Mouse (Mus musculus): Measurements from ENCODE around the gene Cyth4. TPM values are rescaled to one million over a fixed set of nuclear protein-coding genes. Genes with fewer than 3 reads are reported as not detected.

The Cyth4 gene
- polyA plus RNA-seq, 1 experiment: 1.4 TPM

DNA sequence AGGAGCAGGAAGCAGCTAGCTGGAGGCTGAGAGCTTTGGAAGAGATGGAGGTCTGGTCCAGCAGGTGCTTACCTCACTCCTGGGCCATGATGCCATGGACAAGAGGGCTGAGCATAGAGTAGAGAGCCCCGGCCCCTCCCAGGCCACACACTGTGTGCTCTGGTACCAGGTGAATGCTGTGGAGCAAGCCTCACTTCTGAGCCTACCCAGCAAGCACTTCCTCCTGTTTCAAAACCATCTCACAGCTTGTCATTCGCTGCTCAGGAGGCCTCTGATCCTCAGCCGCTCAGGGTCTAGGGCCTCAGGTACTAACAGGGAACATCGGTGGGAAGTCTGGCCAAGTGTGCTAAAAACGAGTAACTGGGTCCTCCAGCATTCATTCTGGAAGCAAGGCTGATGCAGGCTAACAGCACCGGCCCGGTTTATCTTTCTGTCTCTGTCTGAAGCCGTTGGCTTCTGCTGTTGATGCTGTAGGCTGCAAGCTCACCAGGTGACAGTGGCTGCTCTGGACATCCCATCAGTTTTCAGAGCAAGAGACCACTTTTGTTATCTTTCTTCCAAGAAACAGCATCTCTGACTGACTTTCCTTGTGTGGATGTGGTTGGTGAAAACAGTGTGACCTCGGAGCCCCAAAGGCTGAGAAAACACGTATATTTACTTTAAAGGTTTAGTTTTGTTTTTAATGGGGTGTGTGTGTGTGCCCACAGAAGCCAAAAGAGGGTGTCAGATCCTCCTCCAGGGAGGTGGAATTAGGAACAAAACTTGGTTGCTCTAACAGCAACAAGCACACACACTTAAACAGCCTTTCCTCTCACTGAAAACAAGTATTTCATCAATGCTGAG, 38.9 kb upstream of the Cyth4 start:
- H3K27me3 ChIP-seq (ENCODE audit: control insufficient read depth, insufficient read depth, low read length): no peaks in the 10 kb centered on the region
- H3K4me3 ChIP-seq (ENCODE audit: control insufficient read depth, low read depth, low read length): no peak overlapping the region
- H3K4me1 ChIP-seq (ENCODE audit: control insufficient read depth, insufficient read depth, low read length): peaks cover 6% of the 10 kb centered on the region
- H3K27ac ChIP-seq (ENCODE audit: control insufficient read depth, insufficient read depth, low read depth, low read length): no peak overlapping the region
- TF ChIP-seq POLR2A (IDR thresholded peaks at IDR 0.05; ENCODE audit: control insufficient read depth, low read depth, low read length): no peak
- no peak for TF ChIP-seq CTCF (IDR thresholded peaks at IDR 0.05; ENCODE audit: control insufficient read depth, insufficient read depth, insufficient replicate concordance, low read depth, low read length)
- no peaks in the 10 kb centered on the region for H3K36me3 ChIP-seq (ENCODE audit: control insufficient read depth, insufficient read depth, low read length)

DNA sequence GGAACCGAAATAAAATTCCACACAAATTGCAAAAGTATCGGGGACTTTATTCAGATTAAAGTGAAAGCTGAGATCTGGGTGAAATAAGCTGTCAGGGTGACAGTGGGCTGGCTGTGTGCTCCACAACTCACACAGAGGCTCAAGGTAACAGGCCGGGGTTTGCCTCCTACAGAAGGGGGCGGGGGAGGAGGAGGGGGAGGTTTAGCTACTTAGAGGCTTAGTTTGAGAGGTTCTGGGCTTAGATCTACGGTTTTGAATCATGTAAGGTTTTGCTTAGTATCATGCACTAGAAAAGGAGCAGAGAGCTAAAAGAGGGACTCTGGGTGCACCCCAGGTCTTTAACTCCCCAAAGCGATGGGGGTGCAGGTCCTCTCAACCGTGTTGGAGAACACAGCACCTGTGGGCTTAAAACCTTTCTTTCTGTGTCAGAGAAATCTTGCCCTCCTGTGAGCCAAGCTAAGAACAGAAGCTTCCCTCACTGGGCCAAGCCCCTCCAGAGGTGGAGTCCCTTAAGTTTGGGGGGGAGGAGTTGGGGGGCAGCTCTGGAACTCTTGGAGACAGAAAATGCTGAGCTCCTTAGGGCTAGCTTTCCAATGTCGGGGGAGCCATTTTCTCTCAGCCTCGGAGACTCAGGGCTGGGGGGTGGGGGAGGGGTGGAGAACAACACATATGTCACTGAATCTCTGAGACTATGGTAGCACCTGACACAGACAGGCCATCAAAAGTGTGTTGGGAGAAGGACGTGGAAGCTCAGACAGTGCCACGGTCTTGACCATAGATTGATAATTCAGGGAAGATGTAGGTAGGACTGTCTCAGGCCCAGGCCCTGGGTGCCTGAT, 37.5 kb upstream of the Cyth4 start:
- Histone ChIP-seq H3K27ac (ENCODE audit: control insufficient read depth, insufficient read depth, low read depth, low read length) (no peak overlapping the region), H3K36me3 (ENCODE audit: control insufficient read depth, insufficient read depth, low read length) (no peaks in the 10 kb centered on the region), H3K27me3 (ENCODE audit: control insufficient read depth, insufficient read depth, low read length) (no peaks in the 10 kb centered on the region), H3K4me3 (ENCODE audit: control insufficient read depth, low read depth, low read length) (no peak overlapping the region), H3K4me1 (ENCODE audit: control insufficient read depth, insufficient read depth, low read length) (peaks cover 4% of the 10 kb centered on the region)
- no peak for TF ChIP-seq POLR2A (IDR thresholded peaks at IDR 0.05; ENCODE audit: control insufficient read depth, low read depth, low read length)
- TF ChIP-seq CTCF (IDR thresholded peaks at IDR 0.05; ENCODE audit: control insufficient read depth, insufficient read depth, insufficient replicate concordance, low read depth, low read length): no peak

DNA sequence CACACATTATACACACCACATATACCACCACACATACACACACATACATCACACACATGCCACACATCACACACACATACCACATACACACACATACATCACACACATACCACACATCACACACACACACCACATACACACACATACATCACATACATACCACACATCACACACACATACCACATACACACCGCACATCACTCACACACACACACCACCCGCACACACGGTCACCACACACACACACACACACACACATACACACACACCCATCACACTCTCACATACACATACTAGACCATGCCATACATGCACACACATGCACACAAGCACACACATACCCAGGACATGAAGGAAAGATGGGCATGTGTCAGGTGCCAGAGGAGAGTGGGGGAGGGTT, 33.5 kb upstream of the Cyth4 start:
- H3K4me1 ChIP-seq (ENCODE audit: control insufficient read depth, insufficient read depth, low read length): no peaks in the 10 kb centered on the region
- TF ChIP-seq POLR2A (IDR thresholded peaks at IDR 0.05; ENCODE audit: control insufficient read depth, low read depth, low read length) (no peak), CTCF (IDR thresholded peaks at IDR 0.05; ENCODE audit: control insufficient read depth, insufficient read depth, insufficient replicate concordance, low read depth, low read length) (no peak)

GRCm38 (mm10) chr15:78563937-78564336, 32.9 kb upstream of the Cyth4 start:
- Histone ChIP-seq H3K4me1 (ENCODE audit: control insufficient read depth, insufficient read depth, low read length) (no peaks in the 10 kb centered on the region), H3K27me3 (ENCODE audit: control insufficient read depth, insufficient read depth, low read length) (no peaks in the 10 kb centered on the region), H3K4me3 (ENCODE audit: control insufficient read depth, low read depth, low read length) (no peak overlapping the region), H3K27ac (ENCODE audit: control insufficient read depth, insufficient read depth, low read depth, low read length) (no peak overlapping the region), H3K36me3 (ENCODE audit: control insufficient read depth, insufficient read depth, low read length) (no peaks in the 10 kb centered on the region)
- TF ChIP-seq CTCF (IDR thresholded peaks at IDR 0.05; ENCODE audit: control insufficient read depth, insufficient read depth, insufficient replicate concordance, low read depth, low read length): no peak

More for the DNA sequence above, 33.5 kb upstream of the Cyth4 start:
- H3K36me3 ChIP-seq (ENCODE audit: control insufficient read depth, insufficient read depth, low read length): no peaks in the 10 kb centered on the region
- H3K27ac ChIP-seq (ENCODE audit: control insufficient read depth, insufficient read depth, low read depth, low read length): no peak overlapping the region
- no peak overlapping the region for H3K4me3 ChIP-seq (ENCODE audit: control insufficient read depth, low read depth, low read length)
- H3K27me3 ChIP-seq (ENCODE audit: control insufficient read depth, insufficient read depth, low read length): no peaks in the 10 kb centered on the region

- H3K36me3 ChIP-seq (ENCODE audit: control insufficient read depth, insufficient read depth, low read length): no peaks in the 10 kb centered on the region
- no peak overlapping the region for H3K4me3 ChIP-seq (ENCODE audit: control insufficient read depth, low read depth, low read length)
- TF ChIP-seq POLR2A (IDR thresholded peaks at IDR 0.05; ENCODE audit: control insufficient read depth, low read depth, low read length) (no peak), CTCF (IDR thresholded peaks at IDR 0.05; ENCODE audit: control insufficient read depth, insufficient read depth, insufficient replicate concordance, low read depth, low read length) (no peak)
- no peaks in the 10 kb centered on the region for H3K27me3 ChIP-seq (ENCODE audit: control insufficient read depth, insufficient read depth, low read length)
- no peak overlapping the region for H3K27ac ChIP-seq (ENCODE audit: control insufficient read depth, insufficient read depth, low read depth, low read length)
- no peaks in the 10 kb centered on the region for H3K4me1 ChIP-seq (ENCODE audit: control insufficient read depth, insufficient read depth, low read length)
These were observed 31.9 kb upstream of the Cyth4 start for GRCm38 (mm10) chr15:78564764-78565435.

- Histone ChIP-seq H3K4me3 (ENCODE audit: control insufficient read depth, low read depth, low read length) (no peak overlapping the region), H3K27ac (ENCODE audit: control insufficient read depth, insufficient read depth, low read depth, low read length) (no peak overlapping the region), H3K27me3 (ENCODE audit: control insufficient read depth, insufficient read depth, low read length) (no peaks in the 10 kb centered on the region), H3K36me3 (ENCODE audit: control insufficient read depth, insufficient read depth, low read length) (no peaks in the 10 kb centered on the region), H3K4me1 (ENCODE audit: control insufficient read depth, insufficient read depth, low read length) (no peaks in the 10 kb centered on the region; the same call in 1 of the 2 replicates)
- TF ChIP-seq POLR2A (IDR thresholded peaks at IDR 0.05; ENCODE audit: control insufficient read depth, low read depth, low read length) (no peak), CTCF (IDR thresholded peaks at IDR 0.05; ENCODE audit: control insufficient read depth, insufficient read depth, insufficient replicate concordance, low read depth, low read length) (no peak)
These were observed 29.2 kb upstream of the Cyth4 start for GRCm38 (mm10) chr15:78567608-78568120.
